Mouse (Mus musculus) limb, embryonic 11.5 days (tissue): ENCODE measurements at regions not wholly inside any gene's neighbourhood (a gene's known extent, or its start where the extent isn't known, plus 50 kb on each side); places are given as distances from the start of the nearest gene placed in this dataset.

ENCODE experiments used
- ATAC-seq: fragments of 200-750 bp; cut with Nextera tagmentation; 2 replicates; pipeline ENCODE4 v1.8.0; 2017; ENCODE audit warnings: low read depth; ENCODE audit not compliant: insufficient number of reproducible peaks, low FRiP score, low TSS enrichment
- DNase-seq: peaks from one replicate; pipeline ENCODE4 v3.0.0-alpha.2; 2015; ENCODE audit warnings: low spot score
- H3K27ac ChIP-seq: fragments of 300-500 bp; sonication (generic); replicated peaks from 2 replicates; pipeline ENCODE4 v1.5.1; 2014; ENCODE audit warnings: low read depth, mild to moderate bottlenecking, low read length
- H3K27me3 ChIP-seq: fragments of 300-500 bp; sonication (generic); 2 replicates; pipeline ENCODE4 v1.6.1; 2014; ENCODE audit warnings: mild to moderate bottlenecking, low read length, mixed read lengths; ENCODE audit not compliant: control insufficient read depth, insufficient read depth
- H3K36me3 ChIP-seq: fragments of 300-500 bp; sonication (generic); 2 replicates; pipeline ENCODE4 v1.6.1; 2014; ENCODE audit warnings: mild to moderate bottlenecking, low read length, moderate library complexity, mixed read lengths; ENCODE audit not compliant: control insufficient read depth, insufficient read depth
- H3K4me1 ChIP-seq: fragments of 300-500 bp; sonication (generic); 2 replicates; pipeline ENCODE4 v1.6.1; 2014; ENCODE audit warnings: low read length, mixed read lengths; ENCODE audit not compliant: control insufficient read depth, insufficient read depth
- H3K4me2 ChIP-seq: fragments of 300-500 bp; sonication (generic); 2 replicates; pipeline ENCODE4 v1.6.1; 2014; ENCODE audit warnings: low read depth, mild to moderate bottlenecking, moderate library complexity; ENCODE audit not compliant: severe bottlenecking
- H3K4me3 ChIP-seq: fragments of 300-500 bp; sonication (generic); 2 replicates; pipeline ENCODE4 v1.5.1; 2014; ENCODE audit warnings: low read depth, low read length
- H3K9ac ChIP-seq: fragments of 300-500 bp; sonication (generic); 2 replicates; pipeline ENCODE4 v1.6.1; 2014; ENCODE audit warnings: mild to moderate bottlenecking, low read length
- H3K9me3 ChIP-seq: fragments of 300-500 bp; sonication (generic); 2 replicates; pipeline ENCODE4 v1.6.1; 2016; ENCODE audit warnings: low read length; ENCODE audit not compliant: control insufficient read depth
- WGBS: fragments of 180-500 bp; shearing (Covaris S2); extraction: QIAGEN DNeasy Blood & Tissue Kit; methylation state at CpG from one replicate; pipeline ENCODE4 v1.1.7; 2014; 5-methylcytosine and 5-hydroxymethylcytosine counted together

- H3K36me3 ChIP-seq, result no peaks in the 10 kb centered on the region
- no peaks in the 10 kb centered on the region for H3K4me1 ChIP-seq
- H3K4me3 ChIP-seq, result no peak overlapping the region
- no peak overlapping the region for H3K27ac ChIP-seq
- DNase-seq, result no peak
- WGBS, result 77% methylated on average over 3 of the region's 3 CpGs
- H3K9ac ChIP-seq, result no peak overlapping the region
- ATAC-seq, result no peak
- H3K27me3 ChIP-seq, result no peaks in the 10 kb centered on the region
- no peak overlapping the region for H3K4me2 ChIP-seq
- H3K9me3 ChIP-seq, result no peaks in the 10 kb centered on the region
Observed at GRCm38 (mm10) chr10:113034356-113034755, 105.6 kb upstream of the Atxn7l3b start.

GRCm38 (mm10) chr10:113032870-113033269, 104.1 kb upstream of the Atxn7l3b start:
- no peak for DNase-seq
- Histone ChIP-seq H3K4me2 (no peak overlapping the region), H3K27me3 (no peaks in the 10 kb centered on the region), H3K9ac (no peak overlapping the region), H3K27ac (no peak overlapping the region), H3K36me3 (no peaks in the 10 kb centered on the region), H3K4me3 (no peak overlapping the region), H3K9me3 (no peaks in the 10 kb centered on the region), H3K4me1 (no peaks in the 10 kb centered on the region)
- 84% methylated on average over 4 of the region's 4 CpGs for WGBS
- no peak for ATAC-seq

- no peak overlapping the region for H3K4me2 ChIP-seq
- no peak for ATAC-seq
- H3K27me3 ChIP-seq, result no peaks in the 10 kb centered on the region
- no peak for DNase-seq
- H3K4me1 ChIP-seq, result no peaks in the 10 kb centered on the region
- no peak overlapping the region for H3K27ac ChIP-seq
- H3K9me3 ChIP-seq, result no peaks in the 10 kb centered on the region
- no peaks in the 10 kb centered on the region for H3K36me3 ChIP-seq
- no peak overlapping the region for H3K4me3 ChIP-seq
- 10% methylated on average over 5 of the region's 5 CpGs for WGBS
- no peak overlapping the region for H3K9ac ChIP-seq
Observed at GRCm38 (mm10) chr10:113027300-113027699, 98.5 kb upstream of the Atxn7l3b start.

GRCm38 (mm10) chr10:113024633-113025032, 95.8 kb upstream of the Atxn7l3b start:
- H3K4me3 ChIP-seq, result no peak overlapping the region
- DNase-seq (no peak), ATAC-seq (no peak)
- no peak overlapping the region for H3K4me2 ChIP-seq
- WGBS, result 30% methylated on average over 1 of the region's 1 CpGs
- no peaks in the 10 kb centered on the region for H3K27me3 ChIP-seq
- H3K27ac ChIP-seq, result no peak overlapping the region
- no peaks in the 10 kb centered on the region for H3K36me3 ChIP-seq
- no peak overlapping the region for H3K9ac ChIP-seq
- no peaks in the 10 kb centered on the region for H3K9me3 ChIP-seq
- no peaks in the 10 kb centered on the region for H3K4me1 ChIP-seq

- 61% methylated on average over 3 of the region's 3 CpGs for WGBS
- Histone ChIP-seq H3K27ac (no peak overlapping the region), H3K36me3 (no peaks in the 10 kb centered on the region), H3K27me3 (no peaks in the 10 kb centered on the region), H3K4me3 (no peak overlapping the region), H3K9ac (no peak overlapping the region), H3K4me2 (no peak overlapping the region), H3K9me3 (no peaks in the 10 kb centered on the region), H3K4me1 (no peaks in the 10 kb centered on the region)
- DNase-seq (no peak), ATAC-seq (peak; percentile 21; the same call in 1 of the 2 replicates)
Observed at GRCm38 (mm10) chr10:113009124-113009523, 80.3 kb upstream of the Atxn7l3b start.

GRCm38 (mm10) chr10:112990720-112991119, 61.9 kb upstream of the Atxn7l3b start:
- 80% methylated on average over 4 of the region's 4 CpGs for WGBS
- no peak overlapping the region for H3K27ac ChIP-seq
- H3K9ac ChIP-seq, result no peak overlapping the region
- no peaks in the 10 kb centered on the region for H3K36me3 ChIP-seq
- DNase-seq (no peak), ATAC-seq (no peak)
- H3K27me3 ChIP-seq, result no peaks in the 10 kb centered on the region
- no peaks in the 10 kb centered on the region for H3K9me3 ChIP-seq
- no peaks in the 10 kb centered on the region for H3K4me1 ChIP-seq
- no peak overlapping the region for H3K4me2 ChIP-seq
- H3K4me3 ChIP-seq, result no peak overlapping the region

GRCm38 (mm10) chr10:112982697-112983096, 53.9 kb upstream of the Atxn7l3b start:
- DNase-seq, result no peak
- H3K4me3 ChIP-seq, result no peak overlapping the region
- no peak overlapping the region for H3K4me2 ChIP-seq
- H3K36me3 ChIP-seq, result no peaks in the 10 kb centered on the region
- no peaks in the 10 kb centered on the region for H3K27me3 ChIP-seq
- no peak overlapping the region for H3K9ac ChIP-seq
- no peak for ATAC-seq
- 88% methylated on average over 1 of the region's 1 CpGs for WGBS
- H3K9me3 ChIP-seq, result no peaks in the 10 kb centered on the region
- H3K4me1 ChIP-seq, result no peaks in the 10 kb centered on the region
- H3K27ac ChIP-seq, result no peak overlapping the region
